Mouse (Mus musculus) neural tube, embryonic 12.5 days (tissue): ENCODE results near the gene Ranbp3. TPM values are rescaled to one million over a fixed set of nuclear protein-coding genes. Genes with fewer than 3 reads are reported as not detected.

Experiments used
- ATAC-seq: fragments of 200-750 bp; cut with Nextera tagmentation; 2 replicates; pipeline ENCODE4 v1.8.0; 2017; ENCODE audit warnings: low read depth, mild to moderate bottlenecking, moderate TSS enrichment, moderate library complexity; ENCODE audit not compliant: low FRiP score
- H3K27ac ChIP-seq: fragments of 300-500 bp; sonication (generic); 2 replicates; pipeline ENCODE4 v1.5.1; 2016
- H3K27me3 ChIP-seq: fragments of 300-500 bp; sonication (generic); replicated peaks from 2 replicates; pipeline ENCODE4 v1.6.1; 2016; ENCODE audit warnings: mild to moderate bottlenecking
- H3K36me3 ChIP-seq: fragments of 300-500 bp; sonication (generic); 2 replicates; pipeline ENCODE4 v1.6.1; 2016; ENCODE audit warnings: mild to moderate bottlenecking
- H3K4me1 ChIP-seq: fragments of 300-500 bp; sonication (generic); 2 replicates; pipeline ENCODE4 v1.6.1; 2016
- H3K4me2 ChIP-seq: fragments of 300-500 bp; sonication (generic); replicated peaks from 2 replicates; pipeline ENCODE4 v1.6.1; 2016; ENCODE audit warnings: mild to moderate bottlenecking
- H3K4me3 ChIP-seq: fragments of 300-500 bp; sonication (generic); 2 replicates; pipeline ENCODE4 v1.5.1; 2016
- H3K9ac ChIP-seq: fragments of 300-500 bp; sonication (generic); 2 replicates; pipeline ENCODE4 v1.6.1; 2016; ENCODE audit warnings: mild to moderate bottlenecking
- H3K9me3 ChIP-seq: fragments of 300-500 bp; sonication (generic); 2 replicates; pipeline ENCODE4 v1.6.1; 2016; ENCODE audit warnings: mild to moderate bottlenecking
- WGBS: fragments of 180-500 bp; shearing (Covaris S2); methylation state at CpG from one replicate; pipeline ENCODE4 v1.1.7; 2016; 5-methylcytosine and 5-hydroxymethylcytosine counted together
- polyA plus RNA-seq: library from polyadenylated mRNA; unstranded; fragments of >200 nt; fragmentation: Nextera tagmentation; extraction: Ambion mirVana; gene quantifications from 2 replicates; pipeline ENCODE4 v1.2.1, GENCODE M21; 2016

Ranbp3 gene
- polyA plus RNA-seq, 1 experiment from 2014 or later, result 105 TPM

DNA sequence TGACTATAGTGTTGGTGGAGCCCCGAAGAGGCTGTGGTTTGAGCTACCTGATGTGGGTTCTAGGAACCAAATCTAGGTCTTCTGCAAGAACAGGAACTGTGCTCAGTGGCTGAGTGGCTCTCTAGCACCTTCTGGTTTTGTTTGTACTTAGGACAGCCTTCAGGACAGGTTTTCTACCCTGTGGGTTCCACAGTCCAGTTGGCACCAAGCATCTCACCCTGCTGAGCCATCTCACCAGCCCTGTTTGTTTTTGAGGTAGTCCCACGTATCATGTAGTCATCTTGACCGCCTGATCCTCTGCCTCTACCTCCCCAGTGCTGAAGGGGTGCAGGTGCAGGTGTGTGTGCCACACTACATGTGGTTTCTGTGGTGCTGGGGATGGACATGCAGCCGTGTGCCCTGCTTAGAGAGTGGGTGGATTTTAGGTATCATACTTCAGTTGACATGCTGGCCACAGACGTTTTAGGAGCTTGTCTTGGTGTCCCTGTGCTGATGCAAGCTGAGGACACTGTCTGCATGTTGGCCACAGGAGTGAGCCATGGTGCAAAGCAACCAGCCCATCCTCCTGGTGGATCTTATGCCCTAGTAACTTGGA lies 10.5 kb downstream of the Ranbp3 start:
- Histone ChIP-seq H3K36me3 (peaks cover 81% of the 10 kb centered on the region), H3K4me2 (no peak overlapping the region), H3K9me3 (no peaks in the 10 kb centered on the region), H3K9ac (no peak overlapping the region), H3K27ac (no peak overlapping the region), H3K27me3 (no peaks in the 10 kb centered on the region), H3K4me3 (no peak overlapping the region), H3K4me1 (no peaks in the 10 kb centered on the region; the same call in 1 of the 2 replicates)
- no peak for ATAC-seq
- 93% methylated on average over 5 of the region's 5 CpGs for WGBS

DNA sequence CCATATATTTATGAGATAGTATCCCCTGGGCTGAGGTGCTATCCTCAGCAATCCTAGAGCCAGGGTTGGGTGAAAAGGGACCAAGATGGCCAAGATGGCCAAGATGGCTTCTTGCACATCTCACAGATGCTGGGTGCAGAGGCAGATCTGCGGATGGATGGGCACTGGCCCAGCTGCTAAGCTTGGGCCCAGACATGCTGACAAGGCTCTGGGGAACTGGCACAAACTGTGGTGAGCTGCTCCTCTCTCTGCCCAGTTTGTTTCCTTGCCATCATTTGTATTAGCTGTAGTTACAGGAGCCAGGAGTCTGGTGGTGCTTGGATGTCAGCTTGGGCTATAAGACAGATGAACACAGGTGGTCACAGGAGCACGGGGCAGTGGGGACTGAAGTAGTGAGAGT lies 11.6 kb downstream of the Ranbp3 start:
- Histone ChIP-seq H3K9ac (no peak overlapping the region), H3K27ac (no peak overlapping the region), H3K4me3 (no peak overlapping the region), H3K4me2 (no peak overlapping the region), H3K36me3 (peaks cover 81% of the 10 kb centered on the region), H3K9me3 (no peaks in the 10 kb centered on the region), H3K27me3 (no peaks in the 10 kb centered on the region), H3K4me1 (no peaks in the 10 kb centered on the region; the same call in 1 of the 2 replicates)
- ATAC-seq, result no peak
- 87% methylated on average over 2 of the region's 2 CpGs for WGBS

DNA sequence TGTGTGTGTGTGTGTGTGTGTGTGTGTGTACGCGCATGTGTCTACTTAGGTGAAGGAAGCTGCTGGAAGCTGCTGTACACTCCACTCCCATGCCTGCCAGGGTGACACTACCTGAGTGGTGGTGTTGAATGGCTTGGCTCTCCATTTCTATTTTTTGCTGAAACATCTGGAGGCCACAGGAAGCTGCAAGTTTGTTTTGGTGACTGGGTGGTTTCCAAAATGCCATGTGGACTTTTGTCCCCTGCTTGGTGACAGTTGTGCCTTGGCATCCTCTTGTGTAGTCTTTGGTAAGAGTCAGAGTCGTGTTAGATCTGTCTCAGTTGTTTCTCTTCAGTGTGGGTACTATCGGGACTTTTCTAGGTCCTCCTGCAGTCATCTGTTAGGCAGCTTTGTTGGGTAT lies 13.7 kb downstream of the Ranbp3 start:
- Histone ChIP-seq H3K4me2 (no peak overlapping the region), H3K4me1 (peaks cover 1% of the 10 kb centered on the region; the same call in 1 of the 2 replicates), H3K9ac (no peak overlapping the region), H3K4me3 (no peak overlapping the region), H3K27ac (no peak overlapping the region), H3K9me3 (no peaks in the 10 kb centered on the region), H3K27me3 (no peaks in the 10 kb centered on the region), H3K36me3 (peaks cover 84% of the 10 kb centered on the region)
- WGBS, result 94% methylated on average over 4 of the region's 4 CpGs
- no peak for ATAC-seq

DNA sequence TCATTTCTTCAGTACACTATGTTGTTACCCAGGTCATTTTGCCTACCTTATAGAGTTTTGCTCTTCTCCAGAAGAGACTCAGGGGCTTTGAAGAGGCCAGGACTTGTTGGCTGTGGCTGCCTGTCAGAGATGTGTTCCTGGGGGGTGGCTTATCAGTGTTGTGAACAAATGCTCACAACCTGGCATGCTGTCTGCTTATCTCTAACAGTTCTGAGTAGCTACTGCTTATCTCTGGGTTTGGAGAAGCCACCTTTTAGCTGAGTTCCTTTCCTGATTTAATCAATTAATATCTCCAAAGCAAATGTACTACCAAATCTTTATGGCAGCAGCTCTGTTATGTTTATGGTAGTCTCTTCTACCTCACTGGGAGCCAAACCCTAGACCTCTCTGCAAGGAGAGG lies 15.0 kb downstream of the Ranbp3 start:
- Histone ChIP-seq H3K4me3 (no peak overlapping the region), H3K27me3 (no peaks in the 10 kb centered on the region), H3K4me1 (peaks cover 8% of the 10 kb centered on the region), H3K9me3 (no peaks in the 10 kb centered on the region), H3K36me3 (peaks cover 82% of the 10 kb centered on the region), H3K27ac (no peak overlapping the region), H3K9ac (no peak overlapping the region), H3K4me2 (no peak overlapping the region)
- no peak for ATAC-seq

DNA sequence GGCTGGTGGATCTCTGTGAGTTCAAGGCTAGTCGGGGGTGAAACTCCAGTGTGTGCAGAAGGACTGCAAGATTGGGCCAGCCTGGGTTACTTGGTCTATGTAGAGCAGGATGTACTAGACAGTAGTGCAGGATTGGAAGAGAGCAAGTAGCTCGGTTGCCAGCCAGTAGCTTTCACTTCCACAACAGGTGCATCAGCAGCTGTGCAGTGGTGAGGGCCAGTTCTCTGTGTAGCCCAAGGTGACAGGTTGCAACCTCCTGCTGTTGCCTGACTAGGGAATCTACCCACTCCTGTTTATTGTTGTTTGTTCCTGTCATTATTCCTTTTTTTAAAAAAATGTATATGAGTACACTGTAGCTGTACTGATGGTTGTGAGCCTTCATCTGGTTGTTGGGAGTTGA lies 15.6 kb downstream of the Ranbp3 start:
- no peak overlapping the region for H3K4me2 ChIP-seq
- ATAC-seq, result no peak
- no peak overlapping the region for H3K4me3 ChIP-seq
- H3K9ac ChIP-seq, result no peak overlapping the region
- H3K4me1 ChIP-seq, result peaks cover 14% of the 10 kb centered on the region
- H3K27ac ChIP-seq, result no peak overlapping the region
- no peaks in the 10 kb centered on the region for H3K9me3 ChIP-seq
- H3K27me3 ChIP-seq, result no peaks in the 10 kb centered on the region
- peaks cover 85% of the 10 kb centered on the region for H3K36me3 ChIP-seq
- WGBS, result 96% methylated on average over 2 of the region's 2 CpGs

DNA sequence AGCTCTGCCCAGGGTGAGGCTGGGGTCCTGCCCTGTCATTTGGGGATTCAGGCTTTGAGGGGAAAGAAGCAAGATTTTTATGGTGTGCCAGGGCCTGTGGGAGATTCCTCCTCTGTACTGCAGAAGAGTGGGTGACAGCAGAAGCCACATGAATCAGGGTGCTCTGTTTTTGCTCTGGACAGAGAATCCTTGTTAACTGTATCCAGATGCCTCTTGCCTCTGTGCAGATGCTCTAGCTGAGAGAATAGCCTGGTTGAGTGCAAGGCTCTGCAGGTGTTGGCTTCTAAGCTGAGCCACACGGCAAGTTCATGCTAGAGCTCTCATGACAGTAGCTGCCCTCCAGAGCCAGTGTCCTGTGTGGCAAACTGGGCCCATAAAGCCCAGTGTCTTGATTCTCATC lies 20.3 kb downstream of the Ranbp3 start:
- no peak overlapping the region for H3K27ac ChIP-seq
- 61% methylated on average over 1 of the region's 1 CpGs for WGBS
- no peak overlapping the region for H3K4me3 ChIP-seq
- no peaks in the 10 kb centered on the region for H3K27me3 ChIP-seq
- H3K9me3 ChIP-seq, result no peaks in the 10 kb centered on the region
- no peak for ATAC-seq
- peak overlapping the region; percentile 26; the same call in 1 of the 2 replicates for H3K9ac ChIP-seq
- peaks cover 20% of the 10 kb centered on the region for H3K4me1 ChIP-seq
- H3K4me2 ChIP-seq, result 0 out of 2 replicates have a peak overlapping the region, but pooled peaks have one; percentile 7
- H3K36me3 ChIP-seq, result peaks cover 82% of the 10 kb centered on the region

DNA sequence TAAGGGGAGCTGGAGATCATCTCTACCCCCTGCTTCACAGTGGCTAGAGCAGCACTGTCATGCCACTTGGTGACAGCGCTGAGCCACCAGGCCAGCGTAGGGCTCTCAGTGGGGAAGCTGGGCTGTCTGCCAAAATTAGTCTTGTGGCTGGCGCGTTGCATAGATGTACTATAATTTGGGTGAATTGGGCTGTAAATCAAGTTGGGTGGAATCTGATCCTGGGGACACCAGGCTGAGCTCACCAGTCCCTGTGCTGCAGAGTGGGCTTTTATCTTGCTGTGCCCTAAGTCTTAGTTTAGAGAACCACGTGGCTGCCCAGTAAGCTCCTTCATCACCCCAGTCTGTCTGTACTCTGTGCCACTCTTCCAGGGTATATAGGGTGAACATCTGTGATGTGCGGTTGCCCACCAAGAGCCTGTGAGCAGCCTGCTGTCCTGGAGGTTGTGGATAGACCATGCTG lies 20.8 kb downstream of the Ranbp3 start:
- H3K9me3 ChIP-seq, result no peaks in the 10 kb centered on the region
- H3K4me3 ChIP-seq, result no peak overlapping the region
- H3K9ac ChIP-seq, result 0 out of 2 replicates have a peak overlapping the region, but pooled peaks have one; percentile 26
- peaks cover 82% of the 10 kb centered on the region for H3K36me3 ChIP-seq
- WGBS, result 37% methylated on average over 6 of the region's 6 CpGs
- H3K27ac ChIP-seq, result no peak overlapping the region
- no peaks in the 10 kb centered on the region for H3K27me3 ChIP-seq
- H3K4me1 ChIP-seq, result peaks cover 20% of the 10 kb centered on the region
- peak; percentile 59 for ATAC-seq
- 0 out of 2 replicates have a peak overlapping the region, but pooled peaks have one; percentile 7 for H3K4me2 ChIP-seq

DNA sequence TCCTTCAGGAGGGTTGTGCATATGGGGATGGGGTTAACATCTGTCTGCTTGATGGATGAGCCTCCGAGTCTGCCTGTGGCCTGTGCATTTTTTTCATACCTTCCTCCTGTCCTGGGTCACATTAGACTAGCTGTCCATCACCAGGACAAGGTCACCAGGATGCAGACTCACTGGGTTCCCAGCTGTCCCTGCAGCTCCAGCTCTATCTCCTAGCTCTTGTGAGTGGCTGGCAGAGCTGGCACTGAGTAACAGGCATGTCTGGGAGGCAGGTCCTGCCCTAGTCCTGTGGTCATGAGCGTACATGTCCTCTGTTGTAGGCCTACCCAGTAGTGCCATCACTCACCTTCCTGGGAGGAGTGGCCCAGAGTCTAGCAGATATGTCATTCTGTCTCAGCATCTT lies 27.4 kb downstream of the Ranbp3 start:
- Histone ChIP-seq H3K27ac (no peak overlapping the region), H3K4me3 (no peak overlapping the region), H3K4me1 (no peaks in the 10 kb centered on the region), H3K9ac (no peak overlapping the region), H3K9me3 (no peaks in the 10 kb centered on the region), H3K36me3 (peaks cover 97% of the 10 kb centered on the region), H3K4me2 (no peak overlapping the region), H3K27me3 (no peaks in the 10 kb centered on the region)
- ATAC-seq, result 0 out of 2 replicates have a peak, but pooled peaks have one; percentile 17
- 88% methylated on average over 2 of the region's 2 CpGs for WGBS

DNA sequence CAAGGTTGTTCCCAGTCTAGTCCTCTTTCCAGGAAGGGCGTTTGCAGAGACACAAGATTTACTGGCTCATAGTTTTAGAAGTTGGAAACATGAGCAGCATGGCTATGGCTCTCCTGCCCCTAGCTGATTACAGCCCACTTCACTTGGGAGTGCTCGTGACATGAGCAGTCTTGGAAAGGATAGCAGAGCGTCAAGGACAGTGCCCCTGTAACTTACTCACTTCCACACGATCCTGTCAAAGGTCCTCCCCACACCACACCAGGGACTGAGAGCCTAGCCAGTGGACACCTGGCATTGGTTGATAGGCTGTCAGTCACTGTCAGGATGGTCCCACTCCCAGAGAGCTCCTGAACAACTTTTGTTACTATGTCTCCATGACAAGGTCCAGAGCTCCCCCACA lies 29.9 kb downstream of the Ranbp3 start:
- Histone ChIP-seq H3K9ac (no peak overlapping the region), H3K9me3 (no peaks in the 10 kb centered on the region), H3K4me1 (no peaks in the 10 kb centered on the region), H3K27me3 (no peaks in the 10 kb centered on the region), H3K36me3 (peaks cover 96% of the 10 kb centered on the region), H3K4me2 (no peak overlapping the region), H3K4me3 (no peak overlapping the region), H3K27ac (no peak overlapping the region)
- ATAC-seq, result no peak
- 89% methylated on average over 4 of the region's 4 CpGs for WGBS

DNA sequence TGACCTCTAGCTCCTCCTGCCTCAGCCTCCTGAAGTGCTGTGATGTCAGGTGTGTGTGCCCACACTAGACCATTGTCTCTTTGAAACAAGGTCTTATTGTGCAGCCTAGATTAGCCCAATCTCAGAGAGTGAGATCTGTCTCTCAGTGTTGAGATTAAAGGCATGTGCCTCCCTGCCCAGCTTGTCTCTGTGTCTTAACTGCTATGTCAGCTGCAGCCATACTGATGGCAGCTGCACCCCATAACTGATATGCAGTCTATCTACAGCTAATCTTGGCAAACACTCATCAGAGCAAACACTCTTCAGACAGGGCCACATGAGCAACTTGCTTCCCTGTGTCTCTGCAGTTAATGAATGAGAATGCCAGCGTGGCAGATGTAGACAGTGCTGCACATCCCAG lies 33.4 kb downstream of the Ranbp3 start:
- Histone ChIP-seq H3K4me2 (no peak overlapping the region), H3K4me3 (no peak overlapping the region), H3K9me3 (no peaks in the 10 kb centered on the region), H3K9ac (no peak overlapping the region), H3K27me3 (no peaks in the 10 kb centered on the region), H3K36me3 (peaks cover 96% of the 10 kb centered on the region), H3K4me1 (no peaks in the 10 kb centered on the region), H3K27ac (no peak overlapping the region)
- WGBS, result 95% methylated on average over 1 of the region's 1 CpGs
- no peak for ATAC-seq

DNA sequence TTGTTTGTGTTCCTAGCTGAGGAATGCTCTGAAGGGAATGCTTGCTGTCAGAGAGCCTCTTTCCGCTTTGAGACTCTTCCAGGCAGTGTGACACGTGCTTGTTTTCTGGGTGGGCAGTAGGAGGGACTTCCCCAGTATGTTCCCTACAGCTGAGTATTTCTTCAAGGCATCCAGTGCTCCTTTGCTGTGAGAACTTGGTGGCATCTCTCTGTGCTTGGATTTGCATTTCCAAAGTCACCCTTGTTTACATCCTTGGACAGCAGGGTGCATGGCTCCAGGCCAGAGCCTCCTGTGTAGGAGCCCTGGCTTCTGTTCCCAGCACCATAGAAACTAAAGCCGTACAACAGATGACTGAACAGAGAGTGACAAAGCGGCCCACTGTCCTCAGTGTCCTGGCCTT lies 35.6 kb downstream of the Ranbp3 start:
- H3K9me3 ChIP-seq, result no peaks in the 10 kb centered on the region
- H3K9ac ChIP-seq, result no peak overlapping the region
- H3K4me3 ChIP-seq, result no peak overlapping the region
- no peaks in the 10 kb centered on the region for H3K4me1 ChIP-seq
- no peak for ATAC-seq
- 85% methylated on average over 4 of the region's 4 CpGs for WGBS
- peaks cover 93% of the 10 kb centered on the region for H3K36me3 ChIP-seq
- no peak overlapping the region for H3K27ac ChIP-seq
- no peak overlapping the region for H3K4me2 ChIP-seq
- no peaks in the 10 kb centered on the region for H3K27me3 ChIP-seq

DNA sequence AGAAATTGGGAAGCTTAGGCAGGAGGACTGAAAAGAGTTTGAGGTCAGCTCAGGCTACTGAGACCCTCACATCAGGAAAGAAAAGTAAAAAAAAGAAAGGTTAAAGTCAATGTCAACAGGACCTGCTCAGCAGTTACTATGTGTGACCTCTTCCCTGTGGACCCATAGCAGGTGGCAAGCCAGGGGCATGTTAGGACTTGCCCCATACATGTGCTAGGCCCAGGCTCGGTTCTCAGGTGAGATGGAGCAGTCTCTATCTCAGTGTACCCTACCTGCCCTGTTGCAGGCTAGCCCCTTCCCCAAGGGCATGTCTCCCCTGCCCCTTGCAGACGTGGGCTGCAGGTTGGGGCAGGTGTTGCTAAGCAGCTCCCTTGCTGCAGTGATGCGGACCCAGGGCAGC lies 36.6 kb downstream of the Ranbp3 start:
- no peak overlapping the region for H3K4me2 ChIP-seq
- no peak overlapping the region for H3K9ac ChIP-seq
- H3K4me3 ChIP-seq, result no peak overlapping the region
- WGBS, result 87% methylated on average over 3 of the region's 3 CpGs
- no peaks in the 10 kb centered on the region for H3K4me1 ChIP-seq
- H3K36me3 ChIP-seq, result peaks cover 84% of the 10 kb centered on the region
- no peaks in the 10 kb centered on the region for H3K27me3 ChIP-seq
- no peaks in the 10 kb centered on the region for H3K9me3 ChIP-seq
- no peak for ATAC-seq
- H3K27ac ChIP-seq, result no peak overlapping the region

DNA sequence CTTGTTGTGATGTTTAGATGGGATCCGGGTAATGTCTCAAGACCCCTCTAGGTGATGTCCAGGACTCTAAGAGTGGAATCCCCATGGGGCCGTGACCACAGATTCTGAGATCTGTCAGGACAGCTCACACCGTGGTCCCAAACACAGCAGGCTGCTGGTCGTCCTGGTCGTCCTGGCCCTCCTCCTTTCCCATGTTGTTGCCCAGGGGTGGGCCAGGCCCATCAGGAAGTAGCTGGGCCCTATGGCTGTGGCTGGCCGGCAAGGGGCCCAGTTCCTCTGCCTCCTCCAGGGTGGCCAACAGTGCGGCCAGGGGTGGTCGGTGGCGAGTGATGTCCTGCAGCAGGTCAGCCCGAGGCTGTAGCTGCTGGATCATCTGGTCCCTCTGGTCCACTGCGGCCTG lies 42.3 kb downstream of the Ranbp3 start:
- Histone ChIP-seq H3K36me3 (peaks cover 30% of the 10 kb centered on the region), H3K27me3 (no peaks in the 10 kb centered on the region), H3K4me3 (no peak overlapping the region), H3K9ac (peak overlapping the region; percentile 62; the same call in 1 of the 2 replicates), H3K9me3 (no peaks in the 10 kb centered on the region), H3K4me2 (peak overlapping the region; percentile 84), H3K27ac (no peak overlapping the region), H3K4me1 (peaks cover 28% of the 10 kb centered on the region)
- WGBS, result 68% methylated on average over 11 of the region's 11 CpGs
- no peak for ATAC-seq
